Mouse (Mus musculus): ENCODE measurements around the gene Klhl26. TPM values are rescaled to one million over a fixed set of nuclear protein-coding genes. Genes with fewer than 3 reads are reported as not detected.
"Not testable (repeated sequence)": the region's sequence is repeated elsewhere in the genome, so short reads cannot be mapped to it uniquely, and the experiment has no call there.

The Klhl26 gene
- 19.3 and 22.2 TPM in 2 replicates for polyA plus RNA-seq (2015; fragmentation: Nextera tagmentation; extraction: Ambion mirVana)

GRCm38 (mm10) chr8:70476333-70477268 is at the start of gene Klhl26:
Gene Klhl26, minus strand, starts transcription at chr8:70476968.
- peaks cover 24% of the 10 kb centered on the region for H3K27me3 ChIP-seq
- peak within 1 kb of the TSS; percentile 79 for H3K9ac ChIP-seq (replicated peaks)
- under 1% methylated on average over 53 of the region's 53 CpGs for WGBS
- no peaks in the 10 kb centered on the region for H3K9me3 ChIP-seq
- ATAC-seq: peak; percentile 88
- peak within 1 kb of the TSS; percentile 66 for H3K4me3 ChIP-seq (replicated peaks)
- peak within 1 kb of the TSS; percentile 66 for H3K4me2 ChIP-seq (replicated peaks)
- no peaks in the 10 kb centered on the region for H3K36me3 ChIP-seq
- H3K27ac ChIP-seq: peak within 1 kb of the TSS; percentile 40; the same call in 1 of the 2 replicates
- peaks cover 11% of the 10 kb centered on the region for H3K4me1 ChIP-seq (replicated peaks)

DNA sequence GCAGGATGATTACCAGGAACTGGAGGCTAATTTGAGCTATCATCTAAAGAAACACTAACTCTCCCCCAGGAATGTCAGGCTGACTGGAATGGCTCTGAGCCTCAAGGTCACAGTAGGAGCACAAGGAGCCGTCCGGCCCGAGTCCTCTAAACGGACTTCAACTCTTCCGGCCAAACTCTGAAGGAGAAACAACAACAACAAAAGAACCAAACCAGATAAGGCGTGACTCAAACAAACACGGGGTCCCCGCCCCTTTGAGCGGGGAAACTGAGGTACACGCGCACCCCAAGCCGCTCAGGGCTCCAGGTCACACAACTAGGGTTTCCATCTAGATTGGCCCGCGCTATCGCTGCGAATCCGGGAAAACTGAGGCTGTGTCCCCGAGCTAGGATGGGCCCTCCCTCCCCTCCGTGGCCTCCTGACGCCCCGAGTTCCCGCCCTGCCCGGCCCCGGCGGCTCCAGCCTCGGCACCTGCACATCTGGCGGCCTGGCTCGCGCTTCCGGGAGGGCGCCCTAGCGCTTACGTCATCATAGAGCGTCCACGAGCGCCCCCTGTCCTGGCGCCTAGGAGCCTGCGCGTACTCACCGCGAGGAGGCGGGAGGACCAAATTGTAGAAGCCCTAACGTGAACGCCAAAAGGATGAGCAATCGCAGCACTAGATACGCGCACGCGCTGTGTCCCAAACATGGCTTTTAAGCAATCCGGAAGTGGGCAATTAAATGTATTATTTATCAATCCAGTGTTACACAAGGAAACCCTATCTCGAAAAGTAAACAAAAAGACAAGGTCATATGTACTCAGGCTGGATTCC is 46.0 kb upstream of the Klhl26 start:
- Histone ChIP-seq H3K36me3 (peaks cover 21% of the 10 kb centered on the region), H3K4me3 (replicated peaks) (peak overlapping the region; percentile 66), H3K27me3 (no peaks in the 10 kb centered on the region), H3K4me1 (replicated peaks) (peaks cover 29% of the 10 kb centered on the region), H3K9me3 (no peaks in the 10 kb centered on the region), H3K27ac (peak overlapping the region; percentile 81), H3K4me2 (replicated peaks) (peak overlapping the region; percentile 81), H3K9ac (replicated peaks) (peak overlapping the region; percentile 74)
- WGBS: under 1% methylated on average over 47 of the region's 51 CpGs
- ATAC-seq: peak; percentile 87

GRCm38 (mm10) chr8:70519606-70520005 is 42.8 kb upstream of the Klhl26 start:
- Histone ChIP-seq H3K36me3 (peaks cover 43% of the 10 kb centered on the region), H3K9ac (replicated peaks) (no peak overlapping the region), H3K27me3 (no peaks in the 10 kb centered on the region), H3K9me3 (no peaks in the 10 kb centered on the region), H3K27ac (no peak overlapping the region), H3K4me1 (replicated peaks) (peaks cover 17% of the 10 kb centered on the region), H3K4me2 (replicated peaks) (no peak overlapping the region), H3K4me3 (replicated peaks) (no peak overlapping the region)
- 55% methylated on average over 2 of the region's 2 CpGs for WGBS
- no peak for ATAC-seq

- H3K4me2 ChIP-seq (replicated peaks): no peak overlapping the region
- no peaks in the 10 kb centered on the region for H3K27me3 ChIP-seq
- H3K4me1 ChIP-seq (replicated peaks): peaks cover 17% of the 10 kb centered on the region
- no peaks in the 10 kb centered on the region for H3K9me3 ChIP-seq
- ATAC-seq: no peak
- H3K9ac ChIP-seq (replicated peaks): no peak overlapping the region
- no peak overlapping the region for H3K27ac ChIP-seq
- H3K36me3 ChIP-seq: peaks cover 48% of the 10 kb centered on the region
- H3K4me3 ChIP-seq (replicated peaks): no peak overlapping the region
- 97% methylated on average over 6 of the region's 6 CpGs for WGBS
Measured at GRCm38 (mm10) chr8:70519043-70519442, 42.3 kb upstream of the Klhl26 start.

DNA sequence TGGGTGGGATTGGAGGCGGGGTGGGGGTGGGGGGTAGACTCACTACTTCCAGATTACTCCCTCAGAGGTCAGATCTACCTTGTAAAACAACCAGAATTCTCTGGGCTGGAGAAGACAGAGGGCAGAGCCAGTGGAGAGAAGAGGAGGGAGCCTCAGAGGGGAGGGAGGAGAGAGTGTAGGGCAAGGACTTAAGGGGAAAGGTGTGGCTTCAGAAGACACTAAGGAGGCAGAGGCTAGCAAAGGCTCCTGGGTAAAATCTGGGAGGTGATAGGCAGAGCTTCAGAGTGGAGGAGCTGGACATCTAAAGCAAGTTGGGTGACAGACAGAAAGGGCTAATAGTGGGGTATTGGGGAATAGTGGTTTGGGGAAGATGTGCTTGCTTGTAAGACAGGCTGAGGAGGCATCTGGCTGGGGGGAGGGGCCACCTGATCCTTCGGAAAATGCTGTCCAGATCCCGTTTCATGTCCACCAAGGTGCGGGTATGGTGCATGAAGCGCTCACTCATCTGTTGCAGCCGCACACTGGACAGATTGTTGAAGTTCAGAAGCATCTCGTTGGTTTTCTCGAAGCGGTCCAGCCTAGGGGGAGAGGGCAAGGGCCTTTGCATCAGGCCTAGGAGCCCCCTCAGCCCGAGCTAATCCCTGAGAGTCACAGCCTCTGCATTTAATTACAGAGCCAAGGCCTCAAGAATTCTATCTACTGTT is 41.3 kb upstream of the Klhl26 start:
- no peaks in the 10 kb centered on the region for H3K27me3 ChIP-seq
- H3K9ac ChIP-seq (replicated peaks): no peak overlapping the region
- no peak overlapping the region for H3K4me3 ChIP-seq (replicated peaks)
- H3K27ac ChIP-seq: no peak overlapping the region
- no peaks in the 10 kb centered on the region for H3K9me3 ChIP-seq
- H3K4me2 ChIP-seq (replicated peaks): no peak overlapping the region
- H3K4me1 ChIP-seq (replicated peaks): peaks cover 13% of the 10 kb centered on the region
- ATAC-seq: no peak
- peaks cover 57% of the 10 kb centered on the region for H3K36me3 ChIP-seq
- 72% methylated on average over 10 of the region's 10 CpGs for WGBS

DNA sequence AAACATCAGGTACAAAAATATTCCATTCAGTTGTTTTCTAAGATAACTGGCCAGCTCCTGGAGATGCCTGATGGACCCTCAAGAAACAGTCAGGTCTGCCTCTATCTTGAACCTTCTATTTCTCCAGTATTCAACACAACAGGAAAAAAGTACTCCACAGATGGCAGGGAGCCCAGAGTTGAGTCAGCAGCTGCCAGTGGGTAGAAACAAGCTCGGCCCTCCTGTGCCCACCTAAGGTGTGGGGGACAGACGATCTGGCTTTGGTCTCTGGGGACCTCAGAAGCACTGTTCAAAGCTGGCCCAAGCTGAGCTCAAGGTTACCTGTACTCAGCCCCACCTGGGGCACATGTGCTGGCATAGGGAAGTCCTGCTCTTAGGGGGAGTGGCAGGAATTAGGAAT is 36.7 kb upstream of the Klhl26 start:
- 82% methylated on average over 2 of the region's 2 CpGs for WGBS
- Histone ChIP-seq H3K4me1 (replicated peaks) (peaks cover 26% of the 10 kb centered on the region), H3K4me2 (replicated peaks) (no peak overlapping the region), H3K4me3 (replicated peaks) (no peak overlapping the region), H3K27ac (no peak overlapping the region), H3K36me3 (peaks cover 54% of the 10 kb centered on the region), H3K9ac (replicated peaks) (no peak overlapping the region), H3K9me3 (no peaks in the 10 kb centered on the region), H3K27me3 (no peaks in the 10 kb centered on the region)
- no peak for ATAC-seq

DNA sequence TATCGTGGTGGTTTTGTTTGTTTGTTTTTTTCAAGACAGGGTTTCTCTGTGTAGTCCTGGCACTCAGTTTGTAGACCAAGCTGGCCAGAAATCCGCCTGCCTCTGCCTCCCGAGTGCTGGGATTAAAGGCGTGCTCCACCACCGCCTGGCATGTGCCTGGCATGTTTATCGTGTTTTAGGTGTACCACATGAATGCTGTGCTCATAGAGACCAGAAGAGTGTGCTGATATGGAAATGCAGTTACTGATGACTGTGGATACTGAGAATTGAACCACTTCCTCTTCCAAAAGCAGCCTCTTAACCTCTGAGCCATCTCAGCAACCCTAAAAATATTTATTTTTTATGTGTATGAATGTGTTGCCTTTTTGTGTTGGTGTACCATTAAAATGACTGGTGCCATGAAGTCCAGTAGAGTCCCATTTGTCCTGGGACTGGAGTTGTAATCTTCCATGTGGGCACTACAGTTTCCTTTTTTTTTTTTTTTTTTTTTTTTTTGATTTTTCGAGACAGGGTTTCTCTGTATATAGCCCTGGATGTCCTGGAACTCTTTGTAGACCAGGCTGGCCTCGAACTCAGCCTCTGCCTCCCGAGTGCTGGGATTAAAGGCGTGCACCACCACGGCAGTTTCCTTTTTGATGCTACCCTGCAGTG is 35.6 kb upstream of the Klhl26 start:
- Histone ChIP-seq H3K4me2 (replicated peaks) (no peak overlapping the region), H3K27me3 (no peaks in the 10 kb centered on the region), H3K27ac (no peak overlapping the region), H3K9ac (replicated peaks) (no peak overlapping the region), H3K4me1 (replicated peaks) (peaks cover 28% of the 10 kb centered on the region), H3K36me3 (peaks cover 53% of the 10 kb centered on the region), H3K4me3 (replicated peaks) (no peak overlapping the region), H3K9me3 (no peaks in the 10 kb centered on the region)
- 92% methylated on average over 11 of the region's 11 CpGs for WGBS
- no peak for ATAC-seq

DNA sequence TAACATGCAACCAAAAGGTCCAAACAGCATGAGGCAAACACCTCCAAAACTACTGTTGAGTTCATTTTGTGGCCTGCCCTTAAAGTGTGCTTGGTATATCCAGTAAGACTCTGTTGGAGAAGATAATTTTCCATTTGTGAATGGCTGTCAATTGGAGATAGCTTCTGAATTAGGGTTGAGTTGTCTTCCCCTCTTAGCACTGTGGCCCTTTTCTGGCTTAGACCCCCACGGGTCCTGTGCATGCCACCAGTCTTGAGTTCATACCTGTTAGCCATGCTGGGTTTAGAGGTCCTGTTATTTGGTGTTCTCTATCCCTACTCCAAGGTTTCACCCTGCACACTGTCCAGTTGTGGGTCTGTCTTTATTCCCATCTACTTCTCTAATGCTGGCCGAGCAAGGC is 35.0 kb upstream of the Klhl26 start:
- H3K9ac ChIP-seq (replicated peaks): no peak overlapping the region
- H3K4me2 ChIP-seq (replicated peaks): 0 out of 2 replicates have a peak overlapping the region, but pooled peaks have one; percentile 86
- peaks cover 56% of the 10 kb centered on the region for H3K36me3 ChIP-seq
- H3K9me3 ChIP-seq: no peaks in the 10 kb centered on the region
- 95% methylated on average over 2 of the region's 2 CpGs for WGBS
- H3K4me3 ChIP-seq (replicated peaks): no peak overlapping the region
- no peak for ATAC-seq
- no peak overlapping the region for H3K27ac ChIP-seq
- peaks cover 28% of the 10 kb centered on the region for H3K4me1 ChIP-seq (replicated peaks)
- no peaks in the 10 kb centered on the region for H3K27me3 ChIP-seq

- Histone ChIP-seq H3K36me3 (peaks cover 50% of the 10 kb centered on the region), H3K4me2 (replicated peaks) (peak overlapping the region; percentile 86), H3K9ac (replicated peaks) (peak overlapping the region; percentile 99; the same call in 1 of the 2 replicates), H3K4me3 (replicated peaks) (peak overlapping the region; percentile 97), H3K4me1 (replicated peaks) (peaks cover 28% of the 10 kb centered on the region), H3K27ac (peak overlapping the region; percentile 96; the same call in 1 of the 2 replicates)
- H3K27me3 ChIP-seq, ATAC-seq, H3K9me3 ChIP-seq: not testable (repeated sequence)
- 91% methylated on average over 6 of the region's 6 CpGs for WGBS
Measured at GRCm38 (mm10) chr8:70511174-70511573, 34.4 kb upstream of the Klhl26 start.

DNA sequence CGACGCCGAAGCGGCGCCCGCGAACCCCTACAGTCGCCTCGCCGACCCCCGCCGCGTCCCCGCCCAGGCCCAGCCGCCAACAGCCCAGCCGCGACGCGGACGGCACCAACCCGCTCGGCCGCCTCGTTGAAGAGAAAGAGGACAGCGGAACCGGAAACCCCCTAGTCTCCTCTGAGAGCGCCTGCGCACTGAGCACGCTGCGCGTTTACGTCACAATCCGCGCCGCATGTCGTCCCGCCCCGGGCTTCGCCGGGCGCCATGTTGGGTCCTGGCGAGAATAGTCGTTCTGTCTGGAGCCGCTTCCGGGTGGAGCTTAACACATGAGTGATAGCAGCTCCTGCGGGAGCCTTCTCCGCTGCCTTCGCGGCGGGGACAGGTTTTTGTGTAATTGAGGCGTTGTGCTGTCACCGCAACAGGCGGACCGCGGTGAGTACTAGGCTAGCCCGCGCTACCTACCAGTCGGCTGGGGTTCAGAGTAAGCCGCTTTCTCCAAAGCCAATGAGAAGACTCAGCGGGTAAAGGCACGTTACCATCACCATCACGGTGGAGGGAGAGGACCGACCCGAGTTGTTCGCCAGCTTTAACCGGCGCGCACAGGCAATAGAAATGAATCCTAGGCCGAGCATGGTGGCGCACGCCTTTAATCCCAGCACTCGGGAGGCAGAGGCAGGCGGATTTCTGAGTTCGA is 33.6 kb upstream of the Klhl26 start, which contains the start of gene Uba52:
Gene Uba52, minus strand, starts transcription at position 574 of the 688 bp plus-strand sequence.
- H3K4me1 ChIP-seq (replicated peaks): peaks cover 36% of the 10 kb centered on the region
- H3K27ac ChIP-seq: peak within 1 kb of the TSS; percentile 96
- H3K9ac ChIP-seq (replicated peaks): peak within 1 kb of the TSS; percentile 99
- peak within 1 kb of the TSS; percentile 97 for H3K4me3 ChIP-seq (replicated peaks)
- WGBS: 2% methylated on average over 74 of the region's 74 CpGs
- H3K27me3 ChIP-seq: no peaks in the 10 kb centered on the region
- H3K36me3 ChIP-seq: peaks cover 43% of the 10 kb centered on the region
- peak; percentile 81 for ATAC-seq
- H3K4me2 ChIP-seq (replicated peaks): peak within 1 kb of the TSS; percentile 86
- no peaks in the 10 kb centered on the region for H3K9me3 ChIP-seq
